Mouse (Mus musculus) bone marrow, adult 2 months (tissue): ENCODE measurements around the gene Hist1h1a. TPM values are rescaled to one million over a fixed set of nuclear protein-coding genes. Genes with fewer than 3 reads are reported as not detected.
"Not testable (repeated sequence)": the region's sequence is repeated elsewhere in the genome, so short reads cannot be mapped to it uniquely, and the experiment has no call there.

Experiments used
- H3K27ac ChIP-seq: fragments of 200-500 bp; 2 replicates; pipeline ENCODE4 v1.5.1; 2012; ENCODE audit warnings: low read depth, mild to moderate bottlenecking, control low read depth, inconsistent platforms, low read length; ENCODE audit not compliant: control insufficient read depth, poor library complexity, insufficient read depth
- H3K4me1 ChIP-seq: fragments of 200-500 bp; 2 replicates; pipeline ENCODE4 v1.6.1; 2011; ENCODE audit warnings: low read length; ENCODE audit not compliant: control insufficient read depth, insufficient read depth
- H3K4me3 ChIP-seq: fragments of 200-500 bp; replicated peaks from 2 replicates; pipeline ENCODE3; 2011; ENCODE audit warnings: mild to moderate bottlenecking, low read depth, low read length, control low read depth; ENCODE audit not compliant: control insufficient read depth
- CTCF ChIP-seq: fragments of 200-500 bp; IDR thresholded peaks from 2 replicates; pipeline ENCODE4 v1.5.1; 2011; ENCODE audit warnings: low read length, control low read depth; ENCODE audit not compliant: control insufficient read depth, insufficient read depth
- POLR2A ChIP-seq: fragments of 200-500 bp; IDR thresholded peaks from 2 replicates; pipeline ENCODE4 v1.6.1; 2011; ENCODE audit warnings: low read depth, mild to moderate bottlenecking, control low read depth, low read length, borderline replicate concordance; ENCODE audit not compliant: control insufficient read depth
- WGBS: fragments of 180-500 bp; shearing (Covaris S2); methylation state at CpG from one replicate; pipeline ENCODE4 v1.1.7; 2018; 5-methylcytosine and 5-hydroxymethylcytosine counted together
- polyA plus RNA-seq: library from polyadenylated mRNA; stranded (reverse); fragments of >200 nt; gene quantifications from 2 replicates; pipeline ENCODE4 v1.2.4, GENCODE M21; 2011; ENCODE audit warnings: low replicate concordance; ENCODE audit not compliant: missing spikeins, insufficient read depth, insufficient read length

The Hist1h1a gene
- polyA plus RNA-seq, 1 experiment: 38.3 TPM

GRCm38 (mm10) chr13:23752067-23752741, 11.3 kb upstream of the Hist1h1a start, which contains the start of gene Hist1h3b:
Gene Hist1h3b (plus strand): TSS chr13:23752267.
- peak within 1 kb of the TSS; percentile 74 for H3K4me3 ChIP-seq
- TF ChIP-seq POLR2A: peak; percentile 80; the same call in 1 of the 2 replicates
- peak within 1 kb of the TSS; percentile 96 for H3K27ac ChIP-seq
- under 1% methylated on average over 20 of the region's 47 CpGs for WGBS
- H3K4me1 ChIP-seq: not testable (repeated sequence)

DNA sequence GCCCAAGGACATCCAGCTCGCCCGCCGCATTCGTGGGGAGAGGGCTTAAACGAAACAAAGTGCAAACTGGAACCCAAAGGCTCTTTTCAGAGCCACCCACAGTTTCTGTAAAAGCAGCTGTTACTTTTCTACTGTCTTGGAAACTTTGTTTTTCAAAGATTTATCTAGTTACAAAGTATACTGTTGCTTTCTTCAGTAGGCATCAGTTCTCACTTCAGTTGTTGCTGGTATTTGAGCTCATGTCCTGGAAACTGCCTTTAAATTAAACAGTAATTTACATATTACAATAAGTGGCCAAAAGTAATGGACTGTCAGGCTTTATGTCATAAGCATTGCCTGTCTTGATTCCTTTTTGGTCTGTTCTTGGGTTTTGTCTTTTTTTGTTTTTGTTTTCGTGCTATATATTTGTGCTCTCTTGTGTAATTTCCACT, 10.7 kb upstream of the Hist1h1a start:
- H3K4me3 ChIP-seq: peak overlapping the region; percentile 74
- 9% methylated on average over 6 of the region's 6 CpGs for WGBS
- H3K4me1 ChIP-seq: peaks cover 2% of the 10 kb centered on the region; the same call in 1 of the 2 replicates
- H3K27ac ChIP-seq: peak overlapping the region; percentile 96
- no peak for TF ChIP-seq POLR2A
- TF ChIP-seq CTCF: no peak

DNA sequence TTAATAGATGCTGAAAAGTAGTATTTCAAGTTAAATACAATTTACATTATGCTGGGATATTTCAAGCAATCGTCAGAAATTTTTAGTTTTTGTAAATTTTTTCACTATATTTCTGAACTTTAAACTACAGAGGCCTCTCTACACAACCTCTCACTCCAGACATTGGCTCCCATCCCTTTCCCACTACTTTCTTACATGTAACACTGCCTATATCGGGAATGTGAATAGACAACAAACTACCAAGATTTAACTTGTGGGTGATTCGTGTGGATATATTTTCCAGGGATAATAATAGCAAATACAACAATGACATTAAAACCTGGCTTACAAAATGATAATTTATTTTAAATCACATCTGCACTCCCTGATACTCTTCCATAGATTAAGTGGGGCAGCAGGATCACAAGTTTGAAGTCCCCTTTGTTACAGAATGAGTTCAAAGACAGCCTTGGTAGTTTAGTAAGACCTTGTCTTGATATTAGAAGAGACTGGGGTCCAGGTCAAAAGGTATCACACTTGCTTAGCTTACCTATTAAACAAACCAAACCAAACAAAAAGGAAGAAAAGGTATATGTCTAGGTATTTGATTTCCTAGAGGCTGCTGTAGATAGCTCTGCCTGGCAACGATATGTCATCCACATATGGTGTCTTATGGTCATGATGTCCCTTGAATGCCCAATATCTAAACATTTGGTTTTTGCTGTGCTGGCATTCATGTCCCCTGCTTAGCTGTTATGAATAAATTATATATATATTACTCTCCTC, 10.0 kb upstream of the Hist1h1a start:
- TF ChIP-seq POLR2A (no peak), CTCF (no peak)
- 59% methylated on average over 4 of the region's 4 CpGs for WGBS
- H3K27ac ChIP-seq: no peak overlapping the region
- no peak overlapping the region for H3K4me3 ChIP-seq
- H3K4me1 ChIP-seq: peaks cover 2% of the 10 kb centered on the region; the same call in 1 of the 2 replicates

- Histone ChIP-seq H3K27ac (no peak overlapping the region), H3K4me3 (no peak overlapping the region), H3K4me1 (peaks cover 2% of the 10 kb centered on the region; the same call in 1 of the 2 replicates)
- TF ChIP-seq POLR2A: no peak
- TF ChIP-seq CTCF: no peak
Measured at GRCm38 (mm10) chr13:23755000-23755399, 8.5 kb upstream of the Hist1h1a start.

GRCm38 (mm10) chr13:23756790-23757189, 6.7 kb upstream of the Hist1h1a start, which contains the start of gene Hist1h4b:
Gene Hist1h4b (plus strand): TSS chr13:23757013.
- H3K27ac ChIP-seq: peak within 1 kb of the TSS; percentile 98
- peak; percentile 99 for TF ChIP-seq POLR2A
- TF ChIP-seq CTCF: no peak
- WGBS: 0% methylated on average over 22 of the region's 22 CpGs
- peaks cover 2% of the 10 kb centered on the region; the same call in 1 of the 2 replicates for H3K4me1 ChIP-seq
- H3K4me3 ChIP-seq: peak within 1 kb of the TSS; percentile 49

DNA sequence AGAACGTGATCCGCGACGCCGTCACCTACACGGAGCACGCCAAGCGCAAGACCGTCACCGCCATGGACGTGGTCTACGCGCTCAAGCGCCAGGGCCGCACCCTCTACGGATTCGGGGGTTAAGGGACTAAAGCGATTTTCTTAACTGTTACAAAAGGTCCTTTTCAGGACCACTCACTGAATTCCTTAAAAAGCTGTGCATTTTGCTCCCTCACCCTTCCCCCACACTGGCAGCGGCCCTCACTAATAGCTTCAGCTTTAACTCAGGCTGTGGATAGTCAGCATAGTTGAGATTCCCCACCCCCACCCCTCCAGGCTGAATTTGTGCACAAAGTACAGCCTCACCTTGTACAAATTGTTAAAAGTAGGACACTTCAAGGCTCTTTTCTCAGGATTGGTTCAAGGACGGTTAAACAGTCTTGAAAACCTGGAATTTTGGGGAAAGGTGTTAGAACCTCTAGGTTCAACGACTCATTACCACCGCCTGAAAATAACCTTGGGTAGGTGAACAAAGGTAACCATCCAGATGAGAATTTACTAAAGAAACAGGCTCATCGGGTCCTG, 6.2 kb upstream of the Hist1h1a start:
- TF ChIP-seq POLR2A: peak; percentile 94; the same call in 1 of the 2 replicates
- TF ChIP-seq CTCF: no peak
- peak overlapping the region; percentile 98 for H3K27ac ChIP-seq
- whole genome bisulfite sequencing: under 1% methylated on average over 19 of the region's 23 CpGs
- peak overlapping the region; percentile 49 for H3K4me3 ChIP-seq
- H3K4me1 ChIP-seq: peaks cover 2% of the 10 kb centered on the region; the same call in 1 of the 2 replicates

DNA sequence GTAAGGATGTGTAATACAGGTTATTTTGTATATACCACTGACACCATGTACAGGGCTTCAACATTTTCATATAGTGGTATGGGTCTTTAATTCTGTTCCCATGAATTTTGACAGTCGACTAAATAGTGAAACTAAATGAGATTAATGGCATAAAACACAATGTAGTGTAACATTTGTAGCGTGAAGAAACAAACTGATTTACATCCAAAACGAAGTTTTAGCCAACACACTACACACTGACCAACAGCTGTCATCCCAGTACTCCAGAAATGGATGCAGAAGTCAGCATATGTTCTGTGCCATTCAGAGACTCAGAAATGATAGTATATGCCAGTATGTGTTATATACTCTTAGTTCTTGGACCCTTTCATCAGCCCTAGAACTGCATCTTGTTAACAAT, 5.5 kb upstream of the Hist1h1a start:
- no peak overlapping the region for H3K4me3 ChIP-seq
- TF ChIP-seq CTCF (no peak), POLR2A (no peak)
- H3K27ac ChIP-seq: no peak overlapping the region
- peaks cover 2% of the 10 kb centered on the region; the same call in 1 of the 2 replicates for H3K4me1 ChIP-seq
- WGBS: 40% methylated on average over 3 of the region's 3 CpGs

- TF ChIP-seq CTCF (no peak), POLR2A (no peak)
- 90% methylated on average over 3 of the region's 3 CpGs for WGBS
- Histone ChIP-seq H3K4me3 (no peak overlapping the region), H3K27ac (no peak overlapping the region), H3K4me1 (peaks cover 2% of the 10 kb centered on the region; the same call in 1 of the 2 replicates)
Measured at GRCm38 (mm10) chr13:23759251-23759771, 4.2 kb upstream of the Hist1h1a start.
